Mouse (Mus musculus) common myeloid progenitor, adult 5-6 weeks (primary cell): ENCODE measurements around the gene Ak2. TPM values are rescaled to one million over a fixed set of nuclear protein-coding genes. Genes with fewer than 3 reads are reported as not detected.

Experiments used
- ATAC-seq: replicated peaks from 2 replicates; pipeline ENCODE4 v1.8.0; 2016; ENCODE audit warnings: low read depth, mild to moderate bottlenecking, moderate TSS enrichment, inconsistent platforms; ENCODE audit not compliant: poor library complexity, severe bottlenecking
- total RNA-seq: library from RNA; stranded (forward); fragments of 200-1000, 187-1606 nt; gene quantifications from 2 replicates; pipeline ENCODE4 v1.2.3, GENCODE M21; 2017

The Ak2 gene
- total RNA-seq, 1 experiment from 2014 or later = 164 TPM

- no peak for ATAC-seq
Observed at GRCm38 (mm10) chr4:129034224-129034623, 42.5 kb downstream of the Ak2 start.

DNA sequence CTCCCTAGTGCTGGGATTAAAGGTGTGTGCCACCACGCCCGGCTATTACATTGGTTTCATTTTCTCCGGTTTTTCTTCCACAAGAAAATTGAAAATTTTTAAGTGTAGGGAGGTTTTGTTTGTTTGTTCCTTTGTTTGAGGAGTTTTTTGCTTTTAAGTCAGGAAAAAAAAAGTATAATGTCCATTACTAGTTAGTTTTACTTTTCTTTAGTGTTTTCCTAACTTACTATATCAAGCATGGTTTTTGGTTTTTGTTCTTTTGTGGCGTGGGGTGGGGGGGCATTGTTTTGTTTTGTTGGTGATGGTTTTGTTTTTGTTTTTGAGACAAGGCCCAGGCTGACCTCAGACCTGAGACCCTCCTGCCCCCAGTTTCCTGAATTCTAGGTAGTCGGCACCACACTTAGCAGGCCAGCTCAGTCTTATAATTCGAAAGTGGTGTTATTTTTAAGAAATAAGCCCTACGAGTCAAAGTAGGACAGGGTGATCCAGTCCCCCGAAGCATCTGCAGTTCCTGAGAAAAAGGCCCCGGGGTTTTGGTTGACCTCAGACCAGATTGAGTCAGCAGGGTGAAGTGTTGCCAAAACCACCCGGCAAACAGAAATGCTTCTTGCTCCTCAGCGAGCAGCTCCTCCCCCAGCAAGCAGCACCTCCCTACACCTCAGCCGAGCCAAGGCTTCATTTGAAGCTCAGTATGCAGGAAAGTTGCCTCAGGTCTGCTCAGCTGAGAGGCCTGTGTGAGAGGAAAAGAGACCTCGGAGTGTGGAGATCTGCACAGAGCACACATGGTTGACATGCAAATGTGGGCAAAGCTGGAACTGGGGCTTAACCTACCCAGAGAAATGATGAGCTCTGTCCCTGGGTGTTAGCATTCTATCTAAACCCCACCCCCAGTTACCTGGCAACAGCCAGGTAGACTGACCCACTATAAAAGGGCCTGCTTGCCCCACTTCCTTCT, 43.2 kb downstream of the Ak2 start:
- ATAC-seq = peak; percentile 51

DNA sequence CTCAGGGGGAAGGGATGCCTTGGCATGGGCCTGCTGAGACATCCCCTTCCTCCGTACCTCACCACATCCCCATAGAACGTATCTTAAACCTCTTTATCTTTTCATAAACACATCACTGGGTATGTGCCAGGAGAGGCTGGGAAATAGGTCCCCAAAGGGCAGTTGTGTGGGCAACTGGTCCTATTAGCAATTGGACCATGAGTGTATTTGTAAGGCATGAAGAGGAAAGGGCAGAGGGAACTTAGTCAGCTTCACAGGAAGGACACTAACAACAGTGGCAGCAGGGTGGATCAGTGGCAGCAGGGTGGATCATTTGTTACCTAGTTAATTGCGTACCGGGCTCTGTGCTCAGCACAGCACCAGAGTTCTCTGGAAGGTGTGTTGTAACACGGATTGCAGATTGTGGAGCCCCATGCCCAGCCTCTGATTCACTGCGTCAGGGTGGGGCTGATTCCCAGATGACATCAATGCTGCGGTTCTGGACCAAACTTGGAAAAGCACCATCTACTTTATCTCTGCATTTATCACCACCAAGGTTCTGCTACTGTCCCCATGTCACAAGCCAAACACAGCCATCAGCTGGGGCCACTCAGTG, 44.2 kb downstream of the Ak2 start:
- ATAC-seq = no peak

GRCm38 (mm10) chr4:129047721-129048421, 56.1 kb downstream of the Ak2 start:
- ATAC-seq = no peak

GRCm38 (mm10) chr4:129048501-129049305, 56.9 kb downstream of the Ak2 start:
- ATAC-seq = peak; percentile 76

GRCm38 (mm10) chr4:129049306-129050011, 57.7 kb downstream of the Ak2 start:
- ATAC-seq = peak; percentile 31; the same call in 1 of the 2 replicates

- no peak for ATAC-seq
Observed at GRCm38 (mm10) chr4:129050365-129050764, 58.6 kb downstream of the Ak2 start.

DNA sequence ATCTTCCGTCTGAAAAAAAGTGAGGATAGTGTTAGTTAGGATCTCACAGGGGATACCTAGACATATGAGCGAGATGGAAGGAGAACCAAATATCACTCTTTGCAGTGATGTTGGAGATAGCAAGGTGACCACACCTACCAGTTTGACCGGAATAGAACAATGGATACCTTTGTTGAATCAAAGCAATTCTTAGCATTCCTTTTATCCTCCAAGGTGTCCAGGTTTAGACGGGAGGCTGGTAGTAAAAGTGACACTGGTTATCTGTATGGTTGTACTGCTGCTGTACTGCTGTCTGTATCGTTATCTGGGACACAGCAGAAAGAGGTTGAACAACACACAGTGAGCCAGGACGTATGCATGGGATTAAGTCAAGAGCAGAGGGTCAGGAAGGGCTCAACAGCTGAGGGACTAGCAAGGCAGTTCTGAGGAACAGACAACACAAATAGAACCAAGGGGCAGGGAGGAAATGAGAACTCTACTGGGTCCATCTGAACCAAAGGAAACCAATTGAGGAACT, 59.2 kb downstream of the Ak2 start:
- 0 out of 2 replicates have a peak, but pooled peaks have one; percentile 11 for ATAC-seq

- ATAC-seq = no peak
Observed at GRCm38 (mm10) chr4:129051461-129052183, 59.9 kb downstream of the Ak2 start.

GRCm38 (mm10) chr4:129054757-129055156, 63.0 kb downstream of the Ak2 start:
- ATAC-seq = no peak

GRCm38 (mm10) chr4:129055562-129055961, 63.8 kb downstream of the Ak2 start:
- no peak for ATAC-seq

DNA sequence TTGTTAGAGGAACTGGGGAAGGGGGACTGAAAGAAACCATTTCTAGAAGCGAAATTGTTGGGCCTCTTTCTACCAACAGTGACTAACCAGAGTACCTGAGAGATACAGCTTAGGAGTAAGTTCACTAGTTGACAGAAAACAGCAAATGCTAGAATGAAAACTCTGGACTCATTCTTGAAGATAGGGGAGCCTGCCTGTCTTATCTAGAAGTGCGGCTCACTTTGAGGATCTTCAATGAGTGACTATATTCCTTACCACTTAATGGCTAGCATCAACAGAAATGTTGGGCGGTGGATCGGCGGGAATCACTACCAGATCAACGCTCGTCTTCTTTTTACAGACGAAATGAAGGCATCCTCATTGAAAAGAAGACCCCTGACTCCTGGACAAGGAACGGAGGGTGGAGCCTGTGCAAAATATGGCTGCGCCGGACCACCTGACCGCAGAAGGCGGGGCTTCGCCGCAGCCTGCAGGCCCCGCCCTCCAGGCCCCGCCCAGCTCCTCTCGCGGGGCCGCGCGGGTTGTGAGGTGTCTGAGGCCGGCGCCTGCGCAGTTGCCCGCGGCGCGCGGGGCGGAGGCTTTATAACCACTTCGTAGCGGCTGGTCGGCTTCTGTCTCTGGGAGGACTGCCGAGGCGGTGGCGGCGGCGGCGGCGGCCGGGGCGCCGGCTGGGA, 65.9 kb downstream of the Ak2 start:
- peak; percentile 68 for ATAC-seq

GRCm38 (mm10) chr4:129058207-129059092, 66.7 kb downstream of the Ak2 start, which contains the start of gene Rnf19b:
Gene Rnf19b (plus strand): TSS chr4:129058271.
- peak; percentile 6; the same call in 1 of the 2 replicates for ATAC-seq

GRCm38 (mm10) chr4:129059125-129059551, 67.4 kb downstream of the Ak2 start:
- peak; percentile 65 for ATAC-seq

DNA sequence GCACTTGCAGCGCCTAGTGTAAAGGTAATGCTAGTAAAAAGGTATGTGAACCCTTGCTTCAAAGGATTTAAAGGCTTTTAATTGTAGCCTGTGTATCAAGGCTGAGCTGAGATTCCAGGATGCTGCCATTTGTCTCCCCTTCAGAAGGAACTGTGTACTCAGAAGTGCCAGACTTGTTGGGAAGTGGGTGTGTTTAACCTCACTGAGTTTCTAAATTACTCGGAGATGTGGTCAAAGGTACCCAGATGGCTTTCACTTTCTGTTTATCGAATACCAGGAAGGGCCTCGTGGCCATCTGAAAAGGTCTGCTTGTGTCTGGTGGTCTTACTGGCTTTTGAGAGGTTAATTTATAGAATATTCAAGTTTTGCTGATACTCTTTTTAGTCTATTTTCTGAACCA, 68.2 kb downstream of the Ak2 start:
- ATAC-seq = 0 out of 2 replicates have a peak, but pooled peaks have one; percentile 13
